Mouse (Mus musculus) small intestine, adult 2 months (tissue): Measurements from ENCODE around the gene Camk2b. TPM values are rescaled to one million over a fixed set of nuclear protein-coding genes. Genes with fewer than 3 reads are reported as not detected.

ENCODE experiments used
- H3K27ac ChIP-seq: fragments of 200-500 bp; 2 replicates; pipeline ENCODE4 v1.5.1; 2012; ENCODE audit warnings: low read depth, low read length, control low read depth, inconsistent platforms; ENCODE audit not compliant: insufficient read depth
- H3K27me3 ChIP-seq: fragments of 200-500 bp; 2 replicates; pipeline ENCODE4 v1.6.1; 2012; ENCODE audit warnings: mild to moderate bottlenecking, moderate library complexity, low read length, inconsistent platforms; ENCODE audit not compliant: control insufficient read depth, insufficient read depth
- H3K36me3 ChIP-seq: fragments of 200-500 bp; 2 replicates; pipeline ENCODE4 v1.6.1; 2012; ENCODE audit warnings: mild to moderate bottlenecking, low read length, control low read depth, inconsistent platforms; ENCODE audit not compliant: control insufficient read depth, insufficient read depth
- H3K4me1 ChIP-seq: fragments of 200-500 bp; 2 replicates; pipeline ENCODE4 v1.6.1; 2012; ENCODE audit warnings: low read length, inconsistent platforms, mixed read lengths; ENCODE audit not compliant: control insufficient read depth, insufficient read depth, insufficient read length
- H3K4me3 ChIP-seq: fragments of 200-500 bp; 2 replicates; pipeline ENCODE4 v1.5.1; 2012; ENCODE audit warnings: low read depth, mild to moderate bottlenecking, control low read depth, inconsistent platforms, low read length, moderate library complexity
- CTCF ChIP-seq: fragments of 200-500 bp; IDR thresholded peaks from 2 replicates; pipeline ENCODE4 v1.5.1; 2012; ENCODE audit warnings: low read depth, mild to moderate bottlenecking, control low read depth, inconsistent platforms, low read length, moderate library complexity, mixed read lengths; ENCODE audit not compliant: insufficient replicate concordance, insufficient read length; ENCODE audit errors: extremely low read depth
- POLR2A ChIP-seq: fragments of 200-500 bp; IDR thresholded peaks from 2 replicates; pipeline ENCODE4 v1.6.1; 2012; ENCODE audit warnings: low read depth, mild to moderate bottlenecking, control low read depth, inconsistent platforms, low read length, moderate library complexity
- WGBS: fragments of 180-500 bp; shearing (Covaris S2); methylation state at CpG from one replicate; pipeline ENCODE4 v1.1.7; 2018; 5-methylcytosine and 5-hydroxymethylcytosine counted together
- polyA plus RNA-seq: library from polyadenylated mRNA; depleted of rRNA; stranded (reverse); fragments of >200 nt; gene quantifications from 2 replicates; pipeline ENCODE4 v1.2.3, GENCODE M21; 2012

The Camk2b gene
- polyA plus RNA-seq, 1 experiment = 8.1 TPM

- Histone ChIP-seq H3K36me3 (no peaks in the 10 kb centered on the region), H3K27ac (no peak overlapping the region), H3K27me3 (no peaks in the 10 kb centered on the region), H3K4me3 (no peak overlapping the region), H3K4me1 (no peaks in the 10 kb centered on the region)
- WGBS = 85% methylated on average over 2 of the region's 2 CpGs
- TF ChIP-seq POLR2A (no peak), CTCF (no peak)
Observed at GRCm38 (mm10) chr11:6078737-6079136, 12.6 kb upstream of the Camk2b start.

DNA sequence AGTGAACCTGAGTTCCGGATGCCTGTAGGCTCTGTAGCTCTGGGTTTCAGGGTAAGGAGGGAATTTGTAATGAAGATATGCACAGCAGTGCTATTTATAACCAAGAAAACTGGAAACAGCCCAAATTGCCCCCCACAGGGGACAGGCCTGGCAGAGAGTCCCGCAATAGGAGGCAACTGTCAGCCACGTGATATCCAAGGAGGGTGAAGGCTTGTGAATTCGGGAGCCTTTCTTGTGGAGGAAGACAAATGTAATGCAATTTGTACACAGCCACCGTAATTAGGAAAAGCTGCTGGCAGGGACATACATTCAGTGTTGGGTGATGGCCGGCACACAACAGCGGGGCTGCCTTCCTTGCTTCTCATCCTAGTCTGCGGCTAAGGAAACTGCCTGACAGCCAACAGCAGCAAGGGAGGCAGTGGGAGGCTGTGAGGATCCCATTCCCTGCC is 9.5 kb upstream of the Camk2b start:
- Histone ChIP-seq H3K27ac (no peak overlapping the region), H3K27me3 (no peaks in the 10 kb centered on the region), H3K4me3 (no peak overlapping the region), H3K4me1 (no peaks in the 10 kb centered on the region), H3K36me3 (no peaks in the 10 kb centered on the region)
- TF ChIP-seq POLR2A (no peak), CTCF (no peak)
- 77% methylated on average over 8 of the region's 8 CpGs for WGBS

DNA sequence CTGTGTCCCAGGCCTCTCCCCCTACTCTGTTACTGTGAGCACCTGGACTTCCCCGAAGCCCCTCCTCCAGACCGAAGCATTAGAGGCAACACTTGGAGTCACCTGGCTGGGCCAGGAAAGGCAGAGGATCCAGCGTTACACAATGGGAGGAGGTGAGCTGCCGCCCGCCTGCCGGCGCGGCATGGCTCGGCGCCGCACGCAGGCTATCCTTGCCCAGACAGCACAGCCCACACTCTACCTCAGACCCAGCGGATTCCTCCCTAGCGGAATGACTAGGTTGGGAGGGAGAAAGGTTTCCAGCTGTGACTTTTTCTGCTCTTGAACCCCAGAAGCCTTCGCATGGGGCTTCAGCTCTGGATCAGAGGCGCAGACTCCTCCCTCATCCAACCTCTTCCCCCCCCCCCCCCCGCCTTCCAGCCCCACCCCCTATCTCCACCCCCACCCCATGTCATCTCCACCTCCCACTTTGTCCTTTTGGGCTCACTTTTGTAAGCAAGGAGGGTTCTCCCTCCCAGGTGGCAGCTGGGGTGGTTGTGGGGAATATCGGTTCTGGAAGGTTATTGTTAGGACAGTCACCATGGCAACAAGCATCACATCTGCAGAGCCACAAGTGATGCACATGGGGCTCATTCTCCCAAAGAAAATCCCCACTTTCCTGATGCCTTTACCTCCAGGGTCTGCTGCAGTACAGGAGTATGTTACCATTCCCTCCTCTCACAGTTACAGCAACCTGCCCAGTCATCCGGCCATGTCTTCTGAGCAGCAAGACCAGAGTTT is 2.2 kb upstream of the Camk2b start:
- H3K27me3 ChIP-seq = peaks cover 49% of the 10 kb centered on the region

GRCm38 (mm10) chr11:6067160-6067559 is 998 bp upstream of the Camk2b start:
- no peak overlapping the region for H3K4me3 ChIP-seq
- no peak overlapping the region for H3K27ac ChIP-seq
- TF ChIP-seq CTCF = no peak
- TF ChIP-seq POLR2A = no peak
- 70% methylated on average over 9 of the region's 9 CpGs for WGBS
- no peaks in the 10 kb centered on the region for H3K36me3 ChIP-seq
- H3K4me1 ChIP-seq = peaks cover 3% of the 10 kb centered on the region; the same call in 1 of the 2 replicates
- H3K27me3 ChIP-seq = peaks cover 49% of the 10 kb centered on the region

More for the DNA sequence above, 2.2 kb upstream of the Camk2b start:
- no peak overlapping the region for H3K27ac ChIP-seq
- peaks cover 3% of the 10 kb centered on the region; the same call in 1 of the 2 replicates for H3K4me1 ChIP-seq
- no peak for TF ChIP-seq CTCF
- TF ChIP-seq POLR2A = no peak
- no peak overlapping the region for H3K4me3 ChIP-seq
- H3K36me3 ChIP-seq = no peaks in the 10 kb centered on the region
- 14% methylated on average over 18 of the region's 19 CpGs for WGBS

GRCm38 (mm10) chr11:6065551-6066121 is 526 bp downstream of the Camk2b start:
- Histone ChIP-seq H3K27me3 (peaks cover 49% of the 10 kb centered on the region), H3K27ac (no peak overlapping the region), H3K36me3 (no peaks in the 10 kb centered on the region), H3K4me1 (peaks cover 3% of the 10 kb centered on the region; the same call in 1 of the 2 replicates), H3K4me3 (peak overlapping the region; percentile 57)
- TF ChIP-seq POLR2A (no peak), CTCF (no peak)
- 2% methylated on average over 85 of the region's 95 CpGs for WGBS

DNA sequence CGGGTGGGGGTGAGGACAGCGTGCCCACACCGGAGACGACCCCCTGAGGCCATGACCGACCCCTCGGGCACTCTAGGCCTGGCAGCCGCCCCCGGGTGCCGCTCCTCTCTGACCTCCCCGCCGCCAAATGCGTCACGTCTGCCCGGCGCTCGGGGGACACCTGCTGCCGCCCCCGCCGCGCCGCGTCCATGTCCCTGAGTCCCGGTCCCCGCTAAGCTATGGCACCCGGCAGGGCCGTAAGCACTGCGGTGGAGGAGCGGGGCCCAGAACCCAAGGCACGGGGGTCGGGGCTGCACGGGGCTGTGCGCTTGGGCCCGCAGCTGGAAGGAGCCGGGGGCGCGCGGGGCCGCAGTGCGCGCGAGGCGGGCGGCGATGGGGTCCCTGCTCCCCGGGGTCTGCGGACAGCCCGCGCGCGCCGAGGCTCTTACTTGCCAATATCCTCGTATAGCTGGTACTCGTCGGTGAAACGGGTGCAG is 1.1 kb downstream of the Camk2b start:
- Histone ChIP-seq H3K27ac (no peak overlapping the region), H3K36me3 (no peaks in the 10 kb centered on the region), H3K27me3 (peaks cover 49% of the 10 kb centered on the region), H3K4me3 (peak overlapping the region; percentile 57), H3K4me1 (peaks cover 3% of the 10 kb centered on the region; the same call in 1 of the 2 replicates)
- under 1% methylated on average over 47 of the region's 55 CpGs for WGBS
- no peak for TF ChIP-seq CTCF
- no peak for TF ChIP-seq POLR2A

GRCm38 (mm10) chr11:6064215-6065045 is 1.7 kb downstream of the Camk2b start:
- Histone ChIP-seq H3K4me3 (peak overlapping the region; percentile 57), H3K27me3 (peaks cover 49% of the 10 kb centered on the region), H3K36me3 (no peaks in the 10 kb centered on the region), H3K4me1 (peaks cover 3% of the 10 kb centered on the region; the same call in 1 of the 2 replicates), H3K27ac (no peak overlapping the region)
- TF ChIP-seq POLR2A (no peak), CTCF (no peak)
- WGBS = 4% methylated on average over 30 of the region's 30 CpGs
